In genomic region chr16:38648155-38648554, GRCm38 (mm10) we compare ENCODE assay signal across 19 mouse cellular contexts.
A peak's percentile ranks its signal among the peaks of the same experiment; 100 is the strongest.
DNase-seq lines count a peak whose midpoint lies in the region; ATAC-seq lines count a peak whose summit lies in the region.
"Had no signal": no experiment of that assay in that cellular context is flagged by ENCODE, and none has a peak within 500 bp of the region (broad histone marks: within the 10 kb centered on the region; RNA-seq: fewer than 3 reads in every experiment).

No protein-coding gene starts in this region.

- H3K4me2 ChIP-seq in heart, embryonic 13.5 days: no peak overlapping the region
- H3K4me2 ChIP-seq: embryonic facial prominence, embryonic 13.5 days; limb, embryonic 13.5 days had no signal

- WGBS in heart, embryonic 13.5 days: 37% methylated on average over 5 of the region's 5 CpGs

- H3K4me1 ChIP-seq in heart, embryonic 13.5 days: peaks cover 79% of the 10 kb centered on the region
- H3K4me1 ChIP-seq in brown adipose tissue, adult 24 weeks (ENCODE audit: control insufficient read depth, insufficient read depth, insufficient read length, low read length): peaks cover 38% of the 10 kb centered on the region

- 0 out of 2 replicates have a peak, but pooled peaks have one; percentile 28 for ATAC-seq in heart, embryonic 13.5 days (ENCODE audit: extremely low read depth, insufficient number of reproducible peaks, low FRiP score, low TSS enrichment)
- ATAC-seq: hindbrain, postnatal 0 days had no signal

- H3K36me3 ChIP-seq in heart, embryonic 13.5 days: no peaks in the 10 kb centered on the region
- H3K36me3 ChIP-seq: embryonic facial prominence, embryonic 13.5 days; forebrain, embryonic 10.5 days; limb, embryonic 13.5 days; midbrain, embryonic 10.5 days had no signal

- peak overlapping the region; percentile 64 for H3K27ac ChIP-seq in heart, embryonic 13.5 days (replicated peaks)
- H3K27ac ChIP-seq in brown adipose tissue, adult 24 weeks (replicated peaks; ENCODE audit: low read depth, low read length): peak overlapping the region; percentile 39; the same call in 1 of the 2 replicates
- H3K27ac ChIP-seq: embryonic facial prominence, embryonic 13.5 days; hindbrain, postnatal 0 days; midbrain, embryonic 10.5 days had no signal

- H3K27me3 ChIP-seq in heart, embryonic 13.5 days (replicated peaks): no peaks in the 10 kb centered on the region
- H3K27me3 ChIP-seq: embryonic facial prominence, embryonic 13.5 days; limb, embryonic 13.5 days had no signal

- peak overlapping the region; percentile 47; the same call in 1 of the 2 replicates for H3K9ac ChIP-seq in heart, embryonic 13.5 days
- H3K9ac ChIP-seq: embryonic facial prominence, embryonic 13.5 days; limb, embryonic 13.5 days had no signal

- H3K9me3 ChIP-seq in heart, embryonic 13.5 days: no peaks in the 10 kb centered on the region
- H3K9me3 ChIP-seq: embryonic facial prominence, embryonic 13.5 days; forebrain, embryonic 10.5 days; limb, embryonic 13.5 days; midbrain, embryonic 10.5 days had no signal

- H3K4me3 ChIP-seq in heart, embryonic 13.5 days: no peak overlapping the region
- no peak overlapping the region for H3K4me3 ChIP-seq in brown adipose tissue, adult 24 weeks (ENCODE audit: insufficient read depth, low read depth, low read length)
- H3K4me3 ChIP-seq: embryonic facial prominence, embryonic 13.5 days; forebrain, embryonic 10.5 days; limb, embryonic 13.5 days; midbrain, embryonic 10.5 days had no signal

- DNase-seq in heart, adult 18-20 months: no peak
- peak; percentile 73 to 80 for DNase-seq in lung, adult 18-20 months
- DNase-seq in lung, postnatal 25 days (ENCODE audit: low spot score): peak; percentile 79
- DNase-seq in kidney, adult 8-10 months: no peak
- no peak for DNase-seq in spleen, postnatal 36 days (ENCODE audit: low spot score in 2 of 2)
- DNase-seq: B cell, adult 2 months; cerebellum, adult 9-10 months; heart, postnatal 4 days; kidney, adult 18-20 months; kidney, postnatal 14 days; layer of hippocampus, adult 9-11 months; thymus, postnatal 4 days had no signal

Comparison
In these comparisons a context has a peak if more than half of its experiments do, and no peak if none do; other contexts are left out.
1. DNase-seq: peak in lung, adult 18-20 months (2 of 2) and lung, postnatal 25 days (single experiment); none in heart, adult 18-20 months (0 of 2), kidney, adult 8-10 months (0 of 2) and spleen, postnatal 36 days (0 of 2).